Mouse (Mus musculus) MEL (cell line): ENCODE measurements around the gene Bpi. TPM values are rescaled to one million over a fixed set of nuclear protein-coding genes. Genes with fewer than 3 reads are reported as not detected.

Source experiments
- DNase-seq: peaks from one replicate; pipeline ENCODE4 v3.0.0; 2011; ENCODE audit warnings: low read depth, low spot score
- H3K27ac ChIP-seq: 2 replicates; pipeline ENCODE4 v1.5.1; 2012; ENCODE audit warnings: low read depth, mild to moderate bottlenecking, control low read depth, low read length, moderate library complexity; ENCODE audit not compliant: control insufficient read depth
- H3K27me3 ChIP-seq, 2 experiments: fragments of 150-350 bp in 1 of 2; sonication (generic) in 1 of 2; 2 replicates each; pipeline ENCODE4 v1.6.1; 2012; ENCODE audit warnings: low read length in 2 of 2, mild to moderate bottlenecking in 2 of 2, improper control_type of control experiment in 1 of 2, moderate library complexity in 1 of 2; ENCODE audit not compliant: insufficient read depth in 2 of 2, control insufficient read depth in 1 of 2
- H3K36me3 ChIP-seq, 2 experiments: 2 replicates each; pipeline ENCODE4 v1.6.1; 2012 to 2014; ENCODE audit warnings: low read length in 2 of 2, improper control_type of control experiment in 1 of 2, inconsistent platforms in 1 of 2, mild to moderate bottlenecking in 1 of 2; ENCODE audit not compliant: insufficient read depth in 2 of 2, control insufficient read depth in 1 of 2
- H3K4me1 ChIP-seq, 2 experiments: fragments of 150-350 bp in 1 of 2; sonication (generic) in 1 of 2; 2 replicates each; pipeline ENCODE4 v1.6.1; 2012; ENCODE audit warnings: low read length in 2 of 2, improper control_type of control experiment in 1 of 2, mild to moderate bottlenecking in 1 of 2; ENCODE audit not compliant: insufficient read depth in 2 of 2, control insufficient read depth in 1 of 2
- H3K4me3 ChIP-seq, 2 experiments: fragments of 150-350 bp in 1 of 2; sonication (generic) in 1 of 2; 2 replicates each; pipeline ENCODE4 v1.5.1; 2012; ENCODE audit warnings: low read depth in 2 of 2, low read length in 2 of 2, mild to moderate bottlenecking in 2 of 2, moderate library complexity in 2 of 2, control low read depth in 1 of 2, improper control_type of control experiment in 1 of 2; ENCODE audit not compliant: control insufficient read depth in 1 of 2, insufficient read depth in 1 of 2
- H3K79me2 ChIP-seq: 2 replicates; pipeline ENCODE4 v1.6.1; 2012; ENCODE audit warnings: mild to moderate bottlenecking, low read length, moderate library complexity; ENCODE audit not compliant: control insufficient read depth, poor library complexity, insufficient read depth
- H3K9ac ChIP-seq: 2 replicates; pipeline ENCODE4 v1.6.1; 2012; ENCODE audit warnings: low read depth, mild to moderate bottlenecking, control low read depth, low read length, moderate library complexity; ENCODE audit not compliant: control insufficient read depth, poor library complexity, severe bottlenecking
- H3K9me3 ChIP-seq: fragments of 150-350 bp; sonication (generic); replicated peaks from 2 replicates; pipeline ENCODE4 v1.6.1; 2012; ENCODE audit warnings: mild to moderate bottlenecking, low read length, improper control_type of control experiment, moderate library complexity; ENCODE audit not compliant: insufficient read depth
- CHD1 ChIP-seq: IDR thresholded peaks from 2 replicates; pipeline ENCODE4 v1.6.1; 2012; ENCODE audit warnings: low read depth, mild to moderate bottlenecking, inconsistent platforms, low read length, improper control_type of control experiment
- CTCF ChIP-seq, 3 experiments: IDR thresholded peaks in 2 of 3; conservative IDR thresholded peaks in 1 of 3; 2 replicates each; pipeline ENCODE4 v1.5.1; 2011 to 2012; ENCODE audit warnings: low read length in 3 of 3, low read depth in 2 of 3, mild to moderate bottlenecking in 2 of 3, improper control_type of control experiment in 1 of 3, inconsistent platforms in 1 of 3, mixed read lengths in 1 of 3, moderate library complexity in 1 of 3; ENCODE audit not compliant: control insufficient read depth in 1 of 3, insufficient read depth in 1 of 3, poor library complexity in 1 of 3, severe bottlenecking in 1 of 3
- E2F4 ChIP-seq: IDR thresholded peaks from 2 replicates; pipeline ENCODE4 v1.6.1; 2011; ENCODE audit warnings: low read depth, low read length, improper control_type of control experiment, borderline replicate concordance
- ELF1 ChIP-seq: IDR thresholded peaks from 2 replicates; pipeline ENCODE4 v1.6.1; 2014; ENCODE audit warnings: low read depth, mild to moderate bottlenecking, inconsistent platforms, low read length, improper control_type of control experiment, moderate library complexity
- ETS1 ChIP-seq: IDR thresholded peaks from 2 replicates; pipeline ENCODE4 v1.6.1; 2012; ENCODE audit warnings: low read depth, mild to moderate bottlenecking, inconsistent platforms, low read length, improper control_type of control experiment, moderate library complexity
- GATA1 ChIP-seq: IDR thresholded peaks from 2 replicates; pipeline ENCODE4 v1.6.1; 2011; ENCODE audit warnings: low read depth, low read length, improper control_type of control experiment
- HCFC1 ChIP-seq: IDR thresholded peaks from 2 replicates; pipeline ENCODE4 v1.6.1; 2012; ENCODE audit warnings: low read depth, mild to moderate bottlenecking, inconsistent platforms, low read length, improper control_type of control experiment, moderate library complexity
- JUND ChIP-seq: IDR thresholded peaks from 2 replicates; pipeline ENCODE4 v1.6.1; 2011; ENCODE audit warnings: low read depth, mild to moderate bottlenecking, improper control_type of control experiment, low read length
- KAT2A ChIP-seq: conservative IDR thresholded peaks from 2 replicates; pipeline ENCODE4 v1.6.1; 2012; ENCODE audit warnings: low read depth, low read length, improper control_type of control experiment, inconsistent platforms
- MAX ChIP-seq: IDR thresholded peaks from 2 replicates; pipeline ENCODE4 v1.6.1; 2011; ENCODE audit warnings: low read length, improper control_type of control experiment
- MXI1 ChIP-seq: IDR thresholded peaks from 2 replicates; pipeline ENCODE4 v1.6.1; 2011; ENCODE audit warnings: mild to moderate bottlenecking, low read depth, low read length, improper control_type of control experiment
- MYC ChIP-seq: IDR thresholded peaks from 2 replicates; pipeline ENCODE4 v1.6.1; 2011; ENCODE audit warnings: low read depth, mild to moderate bottlenecking, low read length, improper control_type of control experiment, moderate library complexity
- POLR2A ChIP-seq, 2 experiments: IDR thresholded peaks; 2 replicates each; pipeline ENCODE4 v1.6.1; 2011 to 2012; ENCODE audit warnings: low read length in 2 of 2, mild to moderate bottlenecking in 2 of 2, control low read depth in 1 of 2, improper control_type of control experiment in 1 of 2, low read depth in 1 of 2, moderate library complexity in 1 of 2; ENCODE audit not compliant: control insufficient read depth in 1 of 2, insufficient read depth in 1 of 2, poor library complexity in 1 of 2
- POLR2AphosphoS2 ChIP-seq: IDR thresholded peaks from 2 replicates; pipeline ENCODE4 v1.6.1; 2011; ENCODE audit warnings: low read length, improper control_type of control experiment
- POLR2AphosphoS5 ChIP-seq: IDR thresholded peaks from 2 replicates; pipeline ENCODE4 v1.6.1; 2012; ENCODE audit warnings: low read depth, borderline replicate concordance, mild to moderate bottlenecking, inconsistent platforms, low read length, moderate library complexity, mixed read lengths
- RAD21 ChIP-seq: IDR thresholded peaks from 2 replicates; pipeline ENCODE4 v1.6.1; 2011; ENCODE audit warnings: mild to moderate bottlenecking, low read depth, low read length, improper control_type of control experiment
- RCOR1 ChIP-seq: IDR thresholded peaks from 2 replicates; pipeline ENCODE4 v1.6.1; 2012; ENCODE audit warnings: low read depth, mild to moderate bottlenecking, inconsistent platforms, low read length, improper control_type of control experiment
- SIN3A ChIP-seq: IDR thresholded peaks from 2 replicates; pipeline ENCODE4 v1.6.1; 2012; ENCODE audit warnings: low read length, improper control_type of control experiment, inconsistent platforms
- SMC3 ChIP-seq: IDR thresholded peaks from 2 replicates; pipeline ENCODE4 v1.6.1; 2011; ENCODE audit warnings: low read depth, low read length, improper control_type of control experiment
- TBP ChIP-seq: IDR thresholded peaks from 2 replicates; pipeline ENCODE4 v1.8.0; 2011; ENCODE audit warnings: low read depth, low read length, improper control_type of control experiment
- USF1 ChIP-seq: IDR thresholded peaks from 2 replicates; pipeline ENCODE4 v1.6.1; 2014; ENCODE audit warnings: low read depth, mild to moderate bottlenecking, inconsistent platforms, low read length, improper control_type of control experiment, moderate library complexity
- ZC3H11A ChIP-seq: IDR thresholded peaks from 2 replicates; pipeline ENCODE4 v1.6.1; 2012; ENCODE audit warnings: low read depth, mild to moderate bottlenecking, inconsistent platforms, low read length, improper control_type of control experiment
- ZNF384 ChIP-seq: IDR thresholded peaks from 2 replicates; pipeline ENCODE4 v1.6.1; 2012; ENCODE audit warnings: low read depth, mild to moderate bottlenecking, inconsistent platforms, low read length, improper control_type of control experiment
- polyA plus RNA-seq, 2 experiments: library from polyadenylated mRNA; stranded (reverse) in 1 of 2; unstranded in 1 of 2; fragments of >175 nt in 1 of 2; fragments of >200 nt in 1 of 2; gene quantifications; 2 replicates each; pipeline versions ENCODE4 v1.2.1 to v1.2.4; 2012; ENCODE audit warnings: low replicate concordance in 2 of 2, low read depth in 1 of 2; ENCODE audit not compliant: insufficient read length in 2 of 2, insufficient read depth in 1 of 2, missing spikeins in 1 of 2
- total RNA-seq: library from RNA; depleted of rRNA; stranded (reverse); fragments of 300-350 nt; gene quantifications from 2 replicates; pipeline ENCODE4 v1.2.3, GENCODE M21; 2012

Bpi gene
- total and polyA plus RNA-seq, 3 experiments, result 0.10 TPM; not detected in 2

GRCm38 (mm10) chr2:158283771-158284170, 25.9 kb downstream of the Bpi start:
- H3K27ac ChIP-seq, result no peak overlapping the region
- no peaks in the 10 kb centered on the region for H3K79me2 ChIP-seq
- TF ChIP-seq CHD1, result no peak
- no peak for DNase-seq
- H3K9me3 ChIP-seq, result no peaks in the 10 kb centered on the region
- no peak overlapping the region for H3K9ac ChIP-seq
- no peak overlapping the region for H3K4me3 ChIP-seq
- no peaks in the 10 kb centered on the region for H3K27me3 ChIP-seq
- H3K4me1 ChIP-seq, result no peaks in the 10 kb centered on the region
- H3K36me3 ChIP-seq, result no peaks in the 10 kb centered on the region

- no peaks in the 10 kb centered on the region for H3K27me3 ChIP-seq
- no peaks in the 10 kb centered on the region for H3K4me1 ChIP-seq
- no peaks in the 10 kb centered on the region for H3K79me2 ChIP-seq
- H3K4me3 ChIP-seq, result no peak overlapping the region
- TF ChIP-seq USF1 (peak; percentile 65; the same call in 1 of the 2 replicates), RAD21 (peak; percentile 47), CTCF (IDR thresholded peaks at IDR 0.05 in 2 of 3, conservative IDR thresholded peaks at IDR 0.05 in 1 of 3; ENCODE audit: control insufficient read depth in 1 of 3, insufficient read depth in 1 of 3, low read depth in 2 of 3, low read length in 3 of 3, poor library complexity in 1 of 3, severe bottlenecking in 1 of 3) (peak; percentile 85 to 97 (median 90)), MXI1 (no peak), SMC3 (peak; percentile 73), MYC (0 out of 2 replicates have a peak, but pooled peaks have one; percentile 38), TBP (no peak), ETS1 (no peak), POLR2A (IDR thresholded peaks at IDR 0.05; ENCODE audit: control insufficient read depth in 1 of 2, insufficient read depth in 1 of 2, low read depth in 1 of 2, low read length in 2 of 2, poor library complexity in 1 of 2) (0 out of 4 replicates have a peak, but pooled peaks of 1 of the 2 experiments have one; percentile 24), MAX (peak; percentile 88), ELF1 (no peak), GATA1 (no peak), ZC3H11A (0 out of 2 replicates have a peak, but pooled peaks have one; percentile 20)
- no peak overlapping the region for H3K9ac ChIP-seq
- no peaks in the 10 kb centered on the region for H3K36me3 ChIP-seq
- H3K27ac ChIP-seq, result no peak overlapping the region
- H3K9me3 ChIP-seq, result no peaks in the 10 kb centered on the region
- DNase-seq, result peak; percentile 62
Observed at GRCm38 (mm10) chr2:158284571-158284970, 26.7 kb downstream of the Bpi start.

DNA sequence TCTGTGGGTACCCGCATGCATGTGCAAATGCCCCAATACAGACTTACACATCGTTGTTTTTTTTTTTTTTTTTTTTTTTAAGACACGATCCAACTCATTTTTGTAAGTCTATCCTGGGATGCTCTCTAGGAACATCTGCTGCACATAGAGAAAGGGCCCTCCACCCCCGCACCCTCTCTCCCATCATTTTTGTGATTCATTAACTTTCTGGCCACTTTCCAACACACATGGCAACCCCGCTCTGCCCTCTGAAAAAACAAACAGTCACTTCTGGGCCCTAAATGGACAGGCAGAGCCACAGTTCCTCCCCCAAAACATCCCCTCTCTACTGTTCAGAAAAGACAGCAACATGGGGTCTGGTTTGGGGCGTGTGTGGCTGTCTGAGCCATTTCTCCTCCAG, 27.8 kb downstream of the Bpi start:
- Histone ChIP-seq H3K9me3 (no peaks in the 10 kb centered on the region), H3K4me1 (no peaks in the 10 kb centered on the region), H3K36me3 (no peaks in the 10 kb centered on the region), H3K27me3 (no peaks in the 10 kb centered on the region), H3K4me3 (no peak overlapping the region), H3K79me2 (no peaks in the 10 kb centered on the region), H3K9ac (no peak overlapping the region), H3K27ac (no peak overlapping the region)
- no peak for DNase-seq
- no peak for TF ChIP-seq POLR2A (IDR thresholded peaks at IDR 0.05; ENCODE audit: control insufficient read depth in 1 of 2, insufficient read depth in 1 of 2, low read depth in 1 of 2, low read length in 2 of 2, poor library complexity in 1 of 2)
- no peak for TF ChIP-seq KAT2A
- TF ChIP-seq E2F4, result no peak
- TF ChIP-seq HCFC1, result no peak
- no peak for TF ChIP-seq POLR2AphosphoS2
- no peak for TF ChIP-seq ZNF384
- TF ChIP-seq POLR2AphosphoS5, result no peak
- no peak for TF ChIP-seq RCOR1
- TF ChIP-seq SIN3A, result no peak
- no peak for TF ChIP-seq ZC3H11A
- TF ChIP-seq JUND, result no peak
- TF ChIP-seq USF1, result no peak
